Mouse (Mus musculus) B cell, adult 2 months (primary cell): ENCODE data around the gene Rhox2h.
"Not testable (repeated sequence)": the region's sequence is repeated elsewhere in the genome, so short reads cannot be mapped to it uniquely, and the experiment has no call there.

Experiments used
- DNase-seq, 2 experiments: peaks; one replicate each; pipeline ENCODE4 v3.0.0; 2022

Gene Rhox2h

DNA sequence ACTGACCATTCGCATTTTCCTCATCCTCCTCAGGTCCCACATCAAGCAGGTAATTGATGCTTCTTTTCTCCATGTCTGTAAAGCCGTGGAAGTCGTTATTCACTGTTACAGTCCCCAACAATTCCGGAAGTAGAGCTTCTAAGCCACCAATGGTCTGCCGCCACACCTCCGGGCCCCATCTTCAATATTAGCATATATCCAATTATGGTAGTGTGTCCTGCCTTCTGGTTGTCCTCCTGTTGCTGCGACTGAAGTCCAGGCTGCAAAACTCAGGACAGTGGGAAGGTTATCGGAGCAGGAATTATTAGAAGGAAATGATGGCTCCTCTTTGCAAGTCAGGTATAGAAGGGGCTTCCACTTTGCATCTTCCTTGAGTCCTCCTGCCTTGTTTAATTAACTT, at the start of gene Rhox2h:
Rhox2h (minus strand) TSS at position 101 of the 400 bp plus-strand sequence.
- DNase-seq: not testable (repeated sequence)

GRCm38 (mm10) chrX:37701821-37702387, 28.8 kb upstream of the Rhox2h start:
- DNase-seq: no peak

DNA sequence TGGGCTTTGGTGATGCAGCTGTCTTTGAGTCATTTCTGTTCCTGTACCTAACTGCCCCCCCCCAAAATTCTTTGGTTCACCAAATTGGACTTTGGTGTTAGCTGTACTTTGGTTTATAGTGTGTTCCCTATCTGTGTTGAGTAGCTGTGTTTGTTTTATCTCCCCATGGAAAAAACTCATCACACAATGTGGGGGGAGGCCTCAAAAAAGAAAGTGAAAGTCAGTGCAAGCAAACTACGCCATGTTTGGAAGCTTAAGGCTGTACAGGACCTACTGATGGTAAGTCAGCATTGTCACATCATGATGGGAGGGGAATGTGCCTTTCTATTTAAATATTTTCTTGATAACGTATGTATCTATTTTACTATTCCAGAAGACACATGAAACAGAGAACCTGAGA, 19.2 kb upstream of the Rhox2h start:
- no peak for DNase-seq

GRCm38 (mm10) chrX:37683031-37683715, 10.1 kb upstream of the Rhox2h start:
- no peak for DNase-seq

GRCm38 (mm10) chrX:37668664-37669063, 4.4 kb downstream of the Rhox2h start, which contains the start of gene Rhox3h:
Rhox3h (minus strand) TSS chrX:37668764.
- DNase-seq: not testable (repeated sequence)

- DNase-seq: not testable (repeated sequence)
These were observed 21.9 kb downstream of the Rhox2h start, which contains the start of gene Rhox4g for GRCm38 (mm10) chrX:37651227-37651626. Rhox4g (minus strand) TSS chrX:37651327.

- DNase-seq: not testable (repeated sequence)
These were observed 29.7 kb downstream of the Rhox2h start, which contains the start of gene Rhox2g for GRCm38 (mm10) chrX:37643370-37643769. Rhox2g (minus strand) TSS chrX:37643470.

DNA sequence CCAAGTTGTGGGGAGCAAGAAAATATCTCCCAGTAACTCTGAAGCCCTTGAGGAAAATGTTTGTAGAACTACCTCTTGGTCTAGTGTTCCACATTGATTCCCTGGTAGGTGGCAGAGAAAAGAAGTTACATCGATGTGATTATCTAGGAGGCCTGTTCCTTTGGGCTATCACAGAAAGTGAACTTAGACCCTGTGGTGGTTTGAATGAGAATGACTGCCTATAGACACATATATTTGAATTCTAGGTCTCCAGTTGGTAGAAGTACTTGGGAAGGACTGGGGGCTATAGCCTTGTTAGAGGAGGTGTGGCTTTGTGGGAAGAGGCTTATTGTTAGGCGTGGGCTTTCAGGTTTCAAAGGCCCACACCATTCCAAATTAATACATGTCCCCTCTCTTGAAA, 44.6 kb downstream of the Rhox2h start, which contains the start of gene Rhox3g:
Rhox3g (minus strand) TSS at position 101 of the 400 bp plus-strand sequence.
- not testable (repeated sequence) for DNase-seq
